Mouse (Mus musculus): ENCODE results near the gene Slc44a5. TPM values are rescaled to one million over a fixed set of nuclear protein-coding genes. Genes with fewer than 3 reads are reported as not detected.

Gene Slc44a5
- total RNA-seq, 2 experiments from 2014 or later = 0.85 to 0.95 TPM

DNA sequence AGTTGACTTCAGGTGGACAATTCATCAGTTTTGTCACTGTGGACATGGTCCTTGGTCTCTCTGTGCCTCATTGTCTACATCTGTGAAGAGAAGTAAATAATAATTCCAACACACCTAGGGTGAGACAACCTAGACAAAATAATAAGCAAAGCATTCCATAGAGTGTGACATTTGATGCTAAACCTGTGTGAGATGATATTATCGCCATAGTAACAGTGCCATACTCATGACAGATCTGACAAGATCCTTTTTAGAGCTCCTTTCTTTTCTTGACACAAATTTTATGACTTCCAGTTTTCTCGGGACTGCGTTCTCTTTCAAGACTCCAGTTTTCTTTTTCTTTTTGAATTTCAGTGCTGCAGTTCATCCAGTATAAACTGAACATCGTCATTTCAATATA, 192.6 kb downstream of the Slc44a5 start:
- DNase-seq (ENCODE audit: low spot score in 2 of 2) = no peak

- DNase-seq (ENCODE audit: low spot score in 2 of 2) = no peak
These were observed 198.8 kb downstream of the Slc44a5 start for GRCm38 (mm10) chr3:154171881-154172592.

- no peak for DNase-seq (ENCODE audit: low spot score in 2 of 2)
These were observed 199.3 kb downstream of the Slc44a5 start for GRCm38 (mm10) chr3:154172593-154172965.

DNA sequence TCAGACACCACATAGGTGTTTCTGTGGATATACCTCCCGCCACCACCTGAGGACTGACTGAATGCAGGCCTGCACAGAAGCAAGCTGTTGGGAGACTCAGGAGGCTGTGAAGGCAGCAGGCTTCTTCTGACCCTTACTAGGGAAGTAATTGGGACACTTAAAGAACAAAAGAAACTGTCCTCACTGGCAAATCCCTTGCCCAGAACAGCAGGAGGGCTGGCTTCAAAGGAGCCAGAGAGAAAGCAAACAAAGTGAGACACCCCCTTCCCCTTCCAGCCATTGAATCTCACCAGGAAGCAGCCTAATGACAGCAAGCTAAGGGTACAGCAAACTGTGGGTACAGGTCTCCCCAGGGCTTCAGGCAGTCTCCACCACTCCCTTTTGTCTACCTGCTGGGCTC, 200.3 kb downstream of the Slc44a5 start:
- DNase-seq (ENCODE audit: low spot score in 2 of 2) = no peak

DNA sequence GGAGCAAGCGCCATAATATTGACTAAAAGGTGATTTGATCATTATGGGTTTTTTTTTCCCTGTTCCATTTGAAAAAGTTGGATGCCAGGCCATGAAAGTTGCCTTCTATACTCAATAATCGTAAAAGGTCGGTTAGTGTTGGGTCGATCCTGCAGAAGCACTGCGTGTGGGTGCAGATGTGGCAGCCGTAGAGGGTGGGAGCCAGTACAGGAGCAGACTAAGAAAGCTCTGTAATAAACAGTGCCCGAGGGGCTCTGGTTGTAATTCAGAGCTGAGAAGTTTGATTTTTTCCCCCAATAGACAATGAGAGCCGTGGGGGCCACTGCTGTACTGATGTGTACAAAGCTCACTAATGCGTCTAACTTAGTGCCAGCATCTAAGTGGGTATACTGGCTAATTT, 200.8 kb downstream of the Slc44a5 start:
- DNase-seq (ENCODE audit: low spot score in 2 of 2) = no peak

DNA sequence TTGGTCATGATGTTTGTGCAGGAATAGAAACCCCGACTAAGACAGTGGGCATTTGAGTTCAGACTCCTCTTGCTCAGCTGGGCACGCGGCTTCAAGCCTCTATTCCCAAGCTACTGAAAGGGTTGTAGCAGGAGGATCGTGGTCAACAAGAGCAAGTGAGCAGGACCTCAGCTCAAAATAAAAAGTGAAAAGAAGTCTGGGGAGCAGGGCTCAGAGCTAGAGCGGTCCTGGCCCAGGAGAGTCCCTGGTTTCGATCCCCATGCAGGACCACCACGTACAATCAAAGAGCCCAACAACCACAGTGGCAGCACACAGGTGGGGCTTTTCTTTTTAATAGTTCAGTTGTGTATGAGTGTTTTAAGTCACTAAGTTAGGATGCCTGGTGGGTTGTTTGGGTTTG, 201.5 kb downstream of the Slc44a5 start:
- no peak for DNase-seq (ENCODE audit: low spot score in 2 of 2)

GRCm38 (mm10) chr3:154177665-154178305, 204.5 kb downstream of the Slc44a5 start:
- DNase-seq (ENCODE audit: low spot score in 2 of 2) = no peak

DNA sequence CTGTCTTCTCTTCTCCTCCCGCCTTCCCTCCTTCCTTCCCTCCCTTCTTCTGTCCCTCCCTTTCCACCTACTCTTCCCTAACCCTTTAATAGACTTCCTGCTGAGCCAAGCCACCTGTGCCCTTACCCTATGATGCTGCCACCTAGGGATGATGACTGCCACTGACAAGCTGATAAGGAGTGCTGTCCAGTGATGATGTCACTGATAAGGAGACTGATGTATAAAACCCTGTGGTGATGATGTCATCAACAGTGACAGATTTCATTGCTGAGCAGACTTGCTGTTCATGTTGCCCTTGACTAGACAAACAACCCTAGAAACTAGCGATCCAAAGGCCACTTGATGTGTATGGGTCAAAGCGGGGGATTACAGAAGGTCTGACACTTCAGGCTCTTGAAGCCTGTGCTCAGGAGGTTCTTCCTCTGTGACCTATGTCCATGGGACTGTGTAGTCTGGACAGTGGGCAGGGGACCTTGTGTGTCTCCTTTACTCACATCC, 206.2 kb downstream of the Slc44a5 start:
- DNase-seq (ENCODE audit: low spot score in 2 of 2) = no peak

DNA sequence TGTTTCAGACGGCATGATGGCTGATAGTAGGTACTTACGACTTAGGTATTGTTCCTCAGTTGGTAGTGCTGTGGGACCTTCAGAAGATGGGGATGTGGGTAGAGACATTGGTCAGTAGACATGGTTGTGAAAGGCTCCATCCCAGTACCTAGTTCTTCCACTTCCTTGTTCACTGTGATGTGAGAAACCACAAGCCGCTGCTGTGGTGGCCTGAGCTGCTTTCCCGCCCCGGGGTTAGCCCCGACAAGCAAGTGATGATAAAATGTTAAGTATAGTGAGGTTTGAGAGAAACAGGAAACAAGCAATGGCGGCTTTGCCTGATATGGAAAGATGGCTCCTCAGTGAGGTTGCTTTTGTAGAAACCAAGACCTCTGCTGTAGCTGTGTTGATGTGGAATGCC, 209.8 kb downstream of the Slc44a5 start:
- no peak for DNase-seq (ENCODE audit: low spot score in 2 of 2)

DNA sequence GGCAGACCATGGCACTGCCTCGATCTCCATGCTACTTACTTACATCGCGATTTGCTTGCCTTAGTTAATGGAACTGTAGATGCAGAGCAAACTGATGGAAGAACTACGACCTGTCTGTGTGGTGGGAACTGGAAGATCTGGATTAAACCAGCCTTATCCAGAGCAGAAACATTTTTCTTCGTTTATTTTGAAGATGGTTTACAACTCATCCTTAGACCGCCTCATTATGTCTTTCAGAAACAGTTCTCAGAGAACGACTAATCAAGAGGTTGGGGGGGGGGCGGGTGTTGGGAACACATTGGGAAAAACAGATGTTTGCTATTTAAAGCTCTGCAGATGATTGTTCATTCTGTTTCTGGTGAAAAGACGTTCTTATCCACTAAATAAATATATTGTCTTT, 210.7 kb downstream of the Slc44a5 start:
- DNase-seq (ENCODE audit: low spot score in 2 of 2) = no peak

DNA sequence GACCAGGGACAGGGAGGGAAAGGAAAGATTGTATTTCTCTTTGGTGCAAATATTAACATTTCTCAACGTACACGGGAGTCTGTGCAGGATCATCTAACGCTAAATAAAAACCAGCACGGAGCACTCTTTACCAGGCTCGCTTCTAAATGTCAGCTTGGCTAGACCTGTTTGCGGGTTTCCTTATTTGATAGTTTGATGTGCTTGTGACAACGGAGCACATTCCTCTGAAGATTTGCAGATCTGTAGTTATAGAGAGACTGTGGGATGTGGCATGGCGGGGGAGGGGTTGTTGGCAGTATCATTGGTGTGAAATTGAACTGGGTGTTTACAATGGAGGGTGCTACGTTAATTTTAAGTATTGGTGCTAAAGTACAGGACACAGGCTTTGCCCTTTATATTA, 215.4 kb downstream of the Slc44a5 start:
- DNase-seq (ENCODE audit: low spot score in 2 of 2) = no peak

- no peak for DNase-seq (ENCODE audit: low spot score in 2 of 2)
These were observed 219.2 kb downstream of the Slc44a5 start for GRCm38 (mm10) chr3:154192328-154193030.

GRCm38 (mm10) chr3:154193189-154193840, 220.1 kb downstream of the Slc44a5 start:
- DNase-seq (ENCODE audit: low spot score in 2 of 2) = no peak

DNA sequence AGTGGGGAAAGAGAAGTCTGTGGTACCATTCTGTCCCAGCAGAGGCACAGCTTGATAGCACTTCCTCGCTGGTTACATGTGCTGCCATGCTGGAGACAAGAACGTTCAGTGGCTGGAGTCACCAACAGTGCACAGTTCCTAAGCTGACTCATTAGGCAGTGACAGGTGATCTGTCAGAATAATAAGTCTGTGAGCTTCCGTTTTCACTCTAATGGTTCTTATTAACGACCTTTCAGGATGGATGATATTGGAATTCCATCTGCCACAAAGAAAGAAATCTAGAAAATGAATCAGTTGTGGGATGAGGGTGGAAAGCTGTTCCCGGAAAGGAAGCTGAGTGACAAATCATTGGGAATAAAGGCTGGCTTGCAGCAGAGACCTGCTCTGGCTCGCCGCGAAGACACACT, 227.2 kb downstream of the Slc44a5 start:
- DNase-seq (ENCODE audit: low spot score in 2 of 2) = no peak

- DNase-seq (ENCODE audit: low spot score in 2 of 2) = no peak
These were observed 228.6 kb downstream of the Slc44a5 start for GRCm38 (mm10) chr3:154201796-154202195.

DNA sequence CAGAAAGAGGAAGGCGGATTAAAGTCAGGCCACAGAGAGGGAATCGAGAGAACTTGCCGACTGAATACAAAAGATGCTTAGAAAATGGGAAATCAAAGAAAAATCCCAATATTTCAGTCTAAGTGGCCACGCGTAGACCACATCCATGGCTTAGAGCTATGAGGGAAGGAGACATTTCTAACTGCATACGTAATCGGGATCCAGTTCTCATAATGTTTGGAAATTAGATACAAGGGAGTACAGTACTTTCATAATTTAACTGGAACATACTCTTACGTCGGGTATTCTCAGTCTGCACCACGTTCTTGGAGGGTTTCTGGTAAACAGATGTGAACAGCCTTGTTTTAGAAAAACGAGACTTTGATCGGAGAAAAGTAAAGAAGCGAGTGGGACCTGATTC, 229.1 kb downstream of the Slc44a5 start:
- DNase-seq (ENCODE audit: low spot score in 2 of 2) = no peak

DNA sequence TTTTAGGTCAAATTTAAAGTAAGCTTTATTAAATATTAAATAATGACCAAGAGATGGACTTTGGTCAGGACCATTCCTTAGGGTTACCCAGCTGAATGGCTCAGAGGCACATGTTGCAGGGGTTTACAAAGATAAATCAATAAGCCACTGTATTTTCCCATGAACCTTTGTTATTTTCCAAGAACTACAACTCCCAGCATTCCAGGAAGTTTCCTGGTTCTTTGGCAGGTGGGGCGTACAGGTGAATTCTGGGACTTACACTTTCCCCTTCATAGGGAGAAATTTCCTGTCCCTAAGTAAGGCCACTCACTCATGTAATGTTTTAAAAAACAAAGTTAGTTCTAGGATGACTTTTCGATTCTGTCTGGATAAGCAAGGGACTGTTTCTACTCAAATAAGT, 235.2 kb downstream of the Slc44a5 start:
- no peak for DNase-seq (ENCODE audit: low spot score in 2 of 2)

- no peak for DNase-seq (ENCODE audit: low spot score in 2 of 2)
These were observed 236.0 kb downstream of the Slc44a5 start for GRCm38 (mm10) chr3:154209201-154209754.

- no peak for DNase-seq (ENCODE audit: low spot score in 2 of 2)
These were observed 236.7 kb downstream of the Slc44a5 start for GRCm38 (mm10) chr3:154209776-154210430.

- no peak for DNase-seq (ENCODE audit: low spot score in 2 of 2)
These were observed 237.3 kb downstream of the Slc44a5 start for GRCm38 (mm10) chr3:154210431-154211055.
